Comparison of ENCODE assay signal across 12 mouse cellular contexts in genomic region chr6:128075453-128076003, GRCm38 (mm10).
DNase-seq lines count a peak whose midpoint lies in the region; ATAC-seq lines count a peak whose summit lies in the region.
"Had no signal": no experiment of that assay in that cellular context is flagged by ENCODE, and none has a peak within 500 bp of the region (broad histone marks: within the 10 kb centered on the region; RNA-seq: fewer than 3 reads in every experiment).

No protein-coding gene starts in this region.

- no peak overlapping the region for H3K4me3 ChIP-seq in embryonic facial prominence, embryonic 12.5 days
- no peak overlapping the region for H3K4me3 ChIP-seq in embryonic facial prominence, embryonic 10.5 days
- H3K4me3 ChIP-seq in limb, embryonic 10.5 days: no peak overlapping the region
- no peak overlapping the region for H3K4me3 ChIP-seq in midbrain, embryonic 10.5 days
- H3K4me3 ChIP-seq: erythroblast, embryonic 14.5 days; liver, embryonic 13.5 days had no signal

- no peak for DNase-seq in embryonic facial prominence, embryonic 10.5 days (ENCODE audit: low spot score)
- DNase-seq in testis, postnatal 10 days (ENCODE audit: low spot score): peak; percentile 68
- no peak for DNase-seq in testis, postnatal 14 days (ENCODE audit: low spot score)
- DNase-seq in limb, embryonic 10.5 days (ENCODE audit: low spot score): no peak
- DNase-seq in midbrain, embryonic 10.5 days (ENCODE audit: low spot score): no peak
- no peak for DNase-seq in frontal cortex, postnatal 25 days (ENCODE audit: low spot score in 2 of 2)
- DNase-seq: liver, embryonic 13.5 days; spleen, adult 18-20 months; thymus, adult 2 months had no signal

- H3K27me3 ChIP-seq in embryonic facial prominence, embryonic 12.5 days: no peaks in the 10 kb centered on the region
- no peaks in the 10 kb centered on the region for H3K27me3 ChIP-seq in embryonic facial prominence, embryonic 10.5 days (replicated peaks; ENCODE audit: low read depth, poor library complexity, severe bottlenecking)
- no peaks in the 10 kb centered on the region for H3K27me3 ChIP-seq in limb, embryonic 10.5 days (ENCODE audit: low read depth, poor library complexity, severe bottlenecking)
- no peaks in the 10 kb centered on the region for H3K27me3 ChIP-seq in midbrain, embryonic 10.5 days (ENCODE audit: low read depth, poor library complexity, severe bottlenecking)
- H3K27me3 ChIP-seq: liver, embryonic 13.5 days had no signal

- WGBS in embryonic facial prominence, embryonic 12.5 days: 75% methylated on average over 5 of the region's 5 CpGs
- 77% methylated on average over 5 of the region's 5 CpGs for WGBS in embryonic facial prominence, embryonic 10.5 days
- 61% methylated on average over 5 of the region's 5 CpGs for WGBS in limb, embryonic 10.5 days
- 74% methylated on average over 5 of the region's 5 CpGs for whole genome bisulfite sequencing in midbrain, embryonic 10.5 days

- H3K4me2 ChIP-seq in embryonic facial prominence, embryonic 12.5 days (replicated peaks): no peak overlapping the region
- H3K4me2 ChIP-seq: liver, embryonic 13.5 days had no signal

- no peak overlapping the region for H3K9ac ChIP-seq in embryonic facial prominence, embryonic 12.5 days
- H3K9ac ChIP-seq: liver, embryonic 13.5 days had no signal

- H3K9me3 ChIP-seq in embryonic facial prominence, embryonic 12.5 days: no peaks in the 10 kb centered on the region
- no peaks in the 10 kb centered on the region for H3K9me3 ChIP-seq in embryonic facial prominence, embryonic 10.5 days
- H3K9me3 ChIP-seq in limb, embryonic 10.5 days (replicated peaks): no peaks in the 10 kb centered on the region
- H3K9me3 ChIP-seq in midbrain, embryonic 10.5 days (replicated peaks): no peaks in the 10 kb centered on the region
- H3K9me3 ChIP-seq: liver, embryonic 13.5 days had no signal

- no peak for ATAC-seq in embryonic facial prominence, embryonic 12.5 days (ENCODE audit: insufficient number of reproducible peaks, insufficient read depth, low FRiP score, low TSS enrichment)
- no peak for ATAC-seq in CD4-positive, CD25-positive, alpha-beta regulatory T cell, adult 4 months

- H3K4me1 ChIP-seq in embryonic facial prominence, embryonic 12.5 days: peaks cover 46% of the 10 kb centered on the region
- peaks cover 76% of the 10 kb centered on the region for H3K4me1 ChIP-seq in embryonic facial prominence, embryonic 10.5 days
- peaks cover 81% of the 10 kb centered on the region for H3K4me1 ChIP-seq in limb, embryonic 10.5 days
- H3K4me1 ChIP-seq in midbrain, embryonic 10.5 days: peaks cover 43% of the 10 kb centered on the region

- 0 out of 2 replicates have a peak overlapping the region, but pooled peaks have one; percentile 38 for H3K27ac ChIP-seq in embryonic facial prominence, embryonic 12.5 days
- no peak overlapping the region for H3K27ac ChIP-seq in embryonic facial prominence, embryonic 10.5 days (replicated peaks)
- peak overlapping the region; percentile 69; the same call in 1 of the 2 replicates for H3K27ac ChIP-seq in limb, embryonic 10.5 days
- no peak overlapping the region for H3K27ac ChIP-seq in midbrain, embryonic 10.5 days (replicated peaks)
- H3K27ac ChIP-seq: liver, embryonic 13.5 days had no signal

- 0 out of 2 replicates have a peak, but pooled peaks cover 3% of the 10 kb centered on the region for H3K36me3 ChIP-seq in embryonic facial prominence, embryonic 12.5 days
- H3K36me3 ChIP-seq in embryonic facial prominence, embryonic 10.5 days (replicated peaks): peaks cover 5% of the 10 kb centered on the region; the same call in 1 of the 2 replicates
- peaks cover 3% of the 10 kb centered on the region; the same call in 1 of the 2 replicates for H3K36me3 ChIP-seq in limb, embryonic 10.5 days
- no peaks in the 10 kb centered on the region for H3K36me3 ChIP-seq in midbrain, embryonic 10.5 days
- H3K36me3 ChIP-seq: liver, embryonic 13.5 days had no signal

Comparison
In these comparisons a context has a peak if more than half of its experiments do, and no peak if none do; other contexts are left out.
1. H3K27ac ChIP-seq: peak in embryonic facial prominence, embryonic 12.5 days (single experiment) and limb, embryonic 10.5 days (single experiment); none in embryonic facial prominence, embryonic 10.5 days (single experiment) and midbrain, embryonic 10.5 days (single experiment).